Mouse (Mus musculus) small intestine, adult 2 months (tissue): Measurements from ENCODE around the gene Dpp6. TPM values are rescaled to one million over a fixed set of nuclear protein-coding genes. Genes with fewer than 3 reads are reported as not detected.

Source experiments
- H3K27ac ChIP-seq: fragments of 200-500 bp; 2 replicates; pipeline ENCODE4 v1.5.1; 2012; ENCODE audit warnings: low read depth, low read length, control low read depth, inconsistent platforms; ENCODE audit not compliant: insufficient read depth
- H3K27me3 ChIP-seq: fragments of 200-500 bp; 2 replicates; pipeline ENCODE4 v1.6.1; 2012; ENCODE audit warnings: mild to moderate bottlenecking, moderate library complexity, low read length, inconsistent platforms; ENCODE audit not compliant: control insufficient read depth, insufficient read depth
- H3K36me3 ChIP-seq: fragments of 200-500 bp; 2 replicates; pipeline ENCODE4 v1.6.1; 2012; ENCODE audit warnings: mild to moderate bottlenecking, low read length, control low read depth, inconsistent platforms; ENCODE audit not compliant: control insufficient read depth, insufficient read depth
- H3K4me1 ChIP-seq: fragments of 200-500 bp; 2 replicates; pipeline ENCODE4 v1.6.1; 2012; ENCODE audit warnings: low read length, inconsistent platforms, mixed read lengths; ENCODE audit not compliant: control insufficient read depth, insufficient read depth, insufficient read length
- H3K4me3 ChIP-seq: fragments of 200-500 bp; 2 replicates; pipeline ENCODE4 v1.5.1; 2012; ENCODE audit warnings: low read depth, mild to moderate bottlenecking, control low read depth, inconsistent platforms, low read length, moderate library complexity
- CTCF ChIP-seq: fragments of 200-500 bp; IDR thresholded peaks from 2 replicates; pipeline ENCODE4 v1.5.1; 2012; ENCODE audit warnings: low read depth, mild to moderate bottlenecking, control low read depth, inconsistent platforms, low read length, moderate library complexity, mixed read lengths; ENCODE audit not compliant: insufficient replicate concordance, insufficient read length; ENCODE audit errors: extremely low read depth
- POLR2A ChIP-seq: fragments of 200-500 bp; IDR thresholded peaks from 2 replicates; pipeline ENCODE4 v1.6.1; 2012; ENCODE audit warnings: low read depth, mild to moderate bottlenecking, control low read depth, inconsistent platforms, low read length, moderate library complexity
- WGBS: fragments of 180-500 bp; shearing (Covaris S2); methylation state at CpG from one replicate; pipeline ENCODE4 v1.1.7; 2018; 5-methylcytosine and 5-hydroxymethylcytosine counted together
- polyA plus RNA-seq: library from polyadenylated mRNA; depleted of rRNA; stranded (reverse); fragments of >200 nt; gene quantifications from 2 replicates; pipeline ENCODE4 v1.2.3, GENCODE M21; 2012

The Dpp6 gene
- polyA plus RNA-seq, 1 experiment, result 0.41 TPM

- TF ChIP-seq CTCF (no peak), POLR2A (no peak)
- 77% methylated on average over 5 of the region's 5 CpGs for WGBS
- H3K27ac ChIP-seq, result no peak overlapping the region
Observed at GRCm38 (mm10) chr5:27010582-27010981, 193.6 kb downstream of the Dpp6 start.

GRCm38 (mm10) chr5:27018314-27018956 lies 201.4 kb downstream of the Dpp6 start:
- 39% methylated on average over 3 of the region's 3 CpGs for whole genome bisulfite sequencing
- no peak for TF ChIP-seq CTCF
- TF ChIP-seq POLR2A, result no peak
- Histone ChIP-seq H3K27me3 (no peaks in the 10 kb centered on the region), H3K4me3 (no peak overlapping the region), H3K36me3 (no peaks in the 10 kb centered on the region), H3K4me1 (no peaks in the 10 kb centered on the region), H3K27ac (no peak overlapping the region)

More at GRCm38 (mm10) chr5:27010582-27010981, 193.6 kb downstream of the Dpp6 start:
- H3K4me1 ChIP-seq, result no peaks in the 10 kb centered on the region
- H3K4me3 ChIP-seq, result no peak overlapping the region
- no peaks in the 10 kb centered on the region for H3K27me3 ChIP-seq
- H3K36me3 ChIP-seq, result no peaks in the 10 kb centered on the region

- Histone ChIP-seq H3K4me3 (no peak overlapping the region), H3K27ac (no peak overlapping the region), H3K36me3 (no peaks in the 10 kb centered on the region), H3K27me3 (no peaks in the 10 kb centered on the region), H3K4me1 (no peaks in the 10 kb centered on the region)
- no peak for TF ChIP-seq POLR2A
- TF ChIP-seq CTCF, result no peak
- 70% methylated on average over 1 of the region's 1 CpGs for WGBS
Observed at GRCm38 (mm10) chr5:27028611-27029010, 211.6 kb downstream of the Dpp6 start.

DNA sequence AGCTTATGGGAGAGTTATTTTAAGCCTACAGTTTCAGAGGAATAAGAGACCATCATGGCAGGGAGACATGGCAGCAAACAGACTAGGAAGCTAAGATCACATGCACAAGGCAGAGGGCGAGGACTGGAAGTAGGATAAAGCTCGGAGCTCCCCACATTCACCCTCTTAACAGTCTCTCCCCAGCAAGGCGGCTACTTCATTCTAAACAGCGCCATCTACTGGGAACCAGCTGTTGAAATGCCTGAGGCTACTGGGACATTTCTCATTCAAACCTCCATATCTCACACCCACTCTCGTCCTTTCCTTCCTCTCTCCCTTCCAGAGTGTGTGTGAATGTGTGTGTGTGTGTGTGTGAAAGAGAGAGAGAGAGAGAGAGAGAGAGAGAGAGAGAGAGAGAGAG lies 212.8 kb downstream of the Dpp6 start:
- no peaks in the 10 kb centered on the region for H3K36me3 ChIP-seq
- no peaks in the 10 kb centered on the region for H3K4me1 ChIP-seq
- no peak overlapping the region for H3K4me3 ChIP-seq
- no peaks in the 10 kb centered on the region for H3K27me3 ChIP-seq
- 10% methylated on average over 5 of the region's 5 CpGs for WGBS
- TF ChIP-seq CTCF (no peak), POLR2A (no peak)
- H3K27ac ChIP-seq, result no peak overlapping the region

- Histone ChIP-seq H3K36me3 (no peaks in the 10 kb centered on the region), H3K27ac (no peak overlapping the region), H3K4me3 (no peak overlapping the region), H3K27me3 (no peaks in the 10 kb centered on the region), H3K4me1 (no peaks in the 10 kb centered on the region)
- 55% methylated on average over 4 of the region's 4 CpGs for WGBS
- TF ChIP-seq CTCF, result no peak
- no peak for TF ChIP-seq POLR2A
Observed at GRCm38 (mm10) chr5:27034858-27035257, 217.9 kb downstream of the Dpp6 start.

GRCm38 (mm10) chr5:27035291-27035690 lies 218.3 kb downstream of the Dpp6 start:
- no peaks in the 10 kb centered on the region for H3K27me3 ChIP-seq
- no peak overlapping the region for H3K4me3 ChIP-seq
- no peak for TF ChIP-seq CTCF
- 36% methylated on average over 1 of the region's 1 CpGs for WGBS
- no peaks in the 10 kb centered on the region for H3K4me1 ChIP-seq
- no peaks in the 10 kb centered on the region for H3K36me3 ChIP-seq
- no peak overlapping the region for H3K27ac ChIP-seq

GRCm38 (mm10) chr5:27035891-27036290 lies 218.9 kb downstream of the Dpp6 start:
- no peak for TF ChIP-seq POLR2A
- no peak for TF ChIP-seq CTCF
- Histone ChIP-seq H3K36me3 (no peaks in the 10 kb centered on the region), H3K4me3 (no peak overlapping the region), H3K27ac (no peak overlapping the region), H3K4me1 (no peaks in the 10 kb centered on the region), H3K27me3 (no peaks in the 10 kb centered on the region)
- 31% methylated on average over 2 of the region's 2 CpGs for WGBS
